Mouse (Mus musculus) megakaryocyte, embryonic 14.5 days (primary cell): ENCODE measurements around the gene Nkiras1.

Source experiments
- FLI1 ChIP-seq: IDR thresholded peaks from 2 replicates; pipeline ENCODE4 v1.6.1; 2012; ENCODE audit warnings: low read length, inconsistent platforms, mixed read lengths
- GATA1 ChIP-seq: IDR thresholded peaks from 3 replicates; pipeline ENCODE4 v1.6.1; 2012; ENCODE audit warnings: mixed read lengths, low read length, inconsistent platforms, borderline replicate concordance

GRCm38 (mm10) chr14:18280375-18280774 lies 9.4 kb downstream of the Nkiras1 start:
- TF ChIP-seq GATA1 (no peak), FLI1 (no peak)
